Mouse (Mus musculus) spleen, embryonic (tissue): ENCODE measurements at regions not wholly inside any gene's neighbourhood (a gene's known extent, or its start where the extent isn't known, plus 50 kb on each side); places are given as distances from the start of the nearest gene placed in this dataset.

ENCODE experiments used
- CTCF ChIA-PET: fragments of 350-600 bp; sonication (Branson Sonifier 250); formaldehyde crosslinking; loops from one replicate; lab custom pipeline; 2022; lab: Charles Lee

GRCm38 (mm10) chr5:118967718-118968117, 407.2 kb downstream of the Med13l start:
- CTCF ChIA-PET, result no interaction called here

GRCm38 (mm10) chr5:118975147-118975546, 414.7 kb downstream of the Med13l start:
- CTCF ChIA-PET, result no interaction called here

DNA sequence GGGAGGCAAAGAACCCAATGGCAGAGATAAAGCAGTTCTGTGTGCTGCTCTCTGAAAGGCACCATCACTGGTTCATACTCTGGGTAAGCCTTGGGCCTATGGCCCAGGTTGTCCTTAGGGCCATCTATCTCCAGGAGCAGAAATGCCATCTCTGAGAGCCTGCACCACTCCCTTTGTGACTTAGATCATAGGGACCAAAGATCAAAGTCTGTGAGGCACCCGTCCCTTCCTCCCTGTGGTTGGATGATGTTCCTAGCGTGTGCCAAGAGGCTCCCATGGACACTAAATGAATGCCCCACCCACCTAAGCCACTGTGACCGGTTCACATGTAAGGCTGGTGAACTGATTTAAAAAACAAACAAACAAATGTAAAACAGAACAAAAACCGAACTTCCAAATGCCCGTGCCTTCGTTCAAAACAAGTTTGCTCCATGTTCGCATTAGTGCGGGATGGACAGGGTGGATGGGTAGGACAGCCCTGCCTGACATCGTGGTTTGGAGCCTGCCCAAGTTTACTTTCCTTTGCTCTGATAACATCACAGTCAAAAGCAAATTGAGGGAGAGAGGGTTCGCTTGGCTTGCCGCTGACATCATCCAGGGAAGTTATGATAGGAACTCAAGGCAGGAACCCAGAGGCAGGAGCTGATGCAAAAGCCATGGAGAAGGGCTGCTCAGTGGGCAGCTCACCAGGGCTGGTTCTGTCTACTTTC, 418.6 kb downstream of the Med13l start:
- CTCF ChIA-PET, result no interaction called here

GRCm38 (mm10) chr5:118981046-118981445, 420.6 kb downstream of the Med13l start:
- CTCF ChIA-PET, result no interaction called here

GRCm38 (mm10) chr5:118984251-118984650, 423.8 kb downstream of the Med13l start:
- CTCF ChIA-PET, result no interaction called here

GRCm38 (mm10) chr5:118984797-118985408, 424.4 kb downstream of the Med13l start:
- CTCF ChIA-PET, result no interaction called here

DNA sequence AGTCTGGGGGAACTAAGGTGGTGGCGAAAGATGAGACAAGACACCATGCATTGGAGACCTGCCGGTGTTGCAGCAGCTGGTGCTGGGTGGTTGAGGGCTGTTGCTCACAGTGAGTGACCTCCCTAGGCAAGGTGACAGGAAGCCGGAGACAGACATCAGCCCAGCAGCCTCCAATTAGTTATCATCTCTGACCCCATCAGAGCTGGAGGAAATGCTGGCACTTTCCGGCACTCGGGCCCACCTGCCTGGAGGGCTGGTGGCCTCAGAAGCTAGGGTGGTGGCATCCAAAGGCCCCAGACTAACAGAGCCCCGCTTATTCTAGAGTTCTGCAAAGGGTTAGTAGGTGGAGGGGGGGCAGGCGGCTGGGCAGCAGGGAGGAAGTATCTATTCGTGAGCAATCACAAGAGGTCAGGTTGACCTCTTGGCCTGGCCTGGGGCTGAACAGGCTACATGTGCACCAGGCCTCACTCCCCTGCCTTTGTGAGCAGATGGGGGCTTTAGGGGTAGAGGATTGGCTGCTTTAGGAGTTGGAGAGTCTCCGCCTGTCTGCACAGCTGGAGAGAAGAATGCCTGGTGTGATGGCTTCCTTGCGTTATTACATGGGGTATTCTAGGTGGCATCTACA, 427.0 kb downstream of the Med13l start:
- CTCF ChIA-PET, result no interaction called here

- CTCF ChIA-PET, result no interaction called here
Observed at GRCm38 (mm10) chr5:118999124-118999523, 438.6 kb downstream of the Med13l start.

DNA sequence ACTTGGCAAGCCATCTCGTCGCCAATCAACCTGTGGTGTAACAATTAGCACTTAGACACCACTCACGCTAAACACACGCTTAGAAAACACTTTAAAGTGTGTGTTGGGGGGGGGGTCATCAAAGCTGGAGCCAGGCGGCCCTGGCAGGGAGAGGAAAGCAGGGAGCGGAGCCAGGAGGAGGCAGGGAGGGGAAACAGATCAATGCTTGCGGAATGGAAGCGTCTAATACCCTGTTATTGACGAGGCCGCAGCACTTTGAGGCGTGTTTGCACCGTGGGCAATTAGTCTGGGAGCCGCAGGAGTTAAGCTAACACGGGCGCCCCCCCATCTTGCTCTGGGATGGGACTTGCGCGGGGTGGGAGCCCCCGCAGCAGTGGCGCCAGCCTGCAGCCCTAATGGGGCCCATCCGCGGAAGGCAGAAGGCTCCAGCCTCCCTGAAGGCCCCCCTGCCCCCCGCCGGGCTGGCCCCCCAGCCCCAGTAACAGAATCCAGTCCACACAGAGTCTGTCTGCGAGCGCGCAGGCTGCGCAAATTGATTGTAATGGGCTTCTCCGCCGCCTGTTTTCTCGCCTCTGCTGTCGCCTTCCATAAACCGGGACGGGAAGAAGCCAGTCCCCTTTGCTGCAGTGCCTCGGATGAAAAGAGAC, 445.5 kb downstream of the Med13l start:
- CTCF ChIA-PET, result no interaction called here

DNA sequence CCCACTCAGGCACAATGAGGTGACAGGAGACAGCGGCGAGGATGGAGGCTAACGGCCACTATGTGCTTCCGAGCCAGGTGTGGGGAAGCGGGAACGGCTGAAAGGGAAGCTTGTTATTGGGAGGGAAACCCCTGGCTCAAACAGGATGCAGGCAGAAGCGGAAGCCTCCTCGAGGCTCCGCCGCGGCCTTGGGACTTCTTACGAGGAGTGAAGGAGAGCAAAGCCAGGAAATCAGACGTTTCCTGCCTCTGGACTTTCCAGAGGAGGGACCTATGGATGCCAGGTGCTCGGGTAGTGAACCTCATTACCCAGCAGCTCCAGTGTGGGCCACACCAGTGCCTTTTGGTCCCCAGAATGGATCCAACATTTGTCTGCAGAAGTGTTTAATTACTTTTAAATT, 449.6 kb downstream of the Med13l start:
- CTCF ChIA-PET, result no interaction called here

- CTCF ChIA-PET, result no interaction called here
Observed at GRCm38 (mm10) chr5:119015181-119015580, 454.7 kb downstream of the Med13l start.

DNA sequence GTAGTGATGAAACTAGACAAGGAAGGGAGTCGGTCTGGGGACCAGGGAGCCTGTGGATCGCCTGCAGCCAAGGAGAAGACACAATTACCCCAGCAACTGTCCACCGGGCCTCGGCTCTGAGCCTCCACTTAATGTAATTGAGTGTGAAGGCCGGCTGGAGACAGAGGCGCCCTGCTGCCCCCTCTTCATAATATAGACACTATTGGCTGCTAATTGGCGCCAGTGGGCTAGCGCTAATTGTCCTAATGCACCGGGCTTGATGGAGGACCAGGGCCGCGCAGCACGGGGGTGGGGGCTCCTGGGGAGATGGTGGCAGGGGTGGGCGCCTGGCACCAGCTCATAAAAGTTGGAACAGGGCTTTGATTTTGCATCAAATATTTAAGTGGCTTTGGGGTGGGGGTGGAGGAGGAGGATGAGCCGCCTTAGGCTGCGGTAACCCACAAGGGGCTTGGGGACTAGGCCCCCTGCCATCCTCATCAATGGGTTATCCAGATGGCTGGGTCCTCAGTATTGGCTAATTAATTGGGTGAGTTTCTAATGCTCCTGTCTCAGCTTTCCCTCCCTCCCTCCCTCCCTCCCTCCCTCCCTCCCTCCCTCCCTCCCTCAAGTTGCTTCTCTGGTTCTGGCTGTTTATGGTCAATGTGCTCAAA, 455.3 kb downstream of the Med13l start:
- CTCF ChIA-PET, result no interaction called here

GRCm38 (mm10) chr5:119016420-119016819, 455.9 kb downstream of the Med13l start:
- CTCF ChIA-PET, result no interaction called here

- CTCF ChIA-PET, result no interaction called here
Observed at GRCm38 (mm10) chr5:119023947-119024346, 463.5 kb downstream of the Med13l start.

DNA sequence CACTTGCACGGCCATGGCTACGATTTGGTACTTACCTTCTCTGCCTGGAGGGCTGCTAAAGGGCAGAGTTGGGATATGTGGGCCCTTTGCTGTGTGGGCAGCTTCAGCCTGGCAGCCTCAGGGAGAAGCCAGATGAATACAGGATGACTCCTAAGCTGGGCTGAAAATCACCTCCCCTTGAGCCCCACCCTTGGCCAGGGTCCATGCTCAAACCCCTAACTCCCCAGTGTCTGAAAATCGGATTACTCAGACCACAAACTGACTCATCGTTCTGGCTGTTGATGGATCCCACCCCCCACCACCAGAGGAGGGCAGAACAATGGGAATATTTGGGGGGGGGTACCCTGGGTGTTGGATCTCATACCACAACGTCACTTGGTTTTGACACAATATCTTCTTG, 471.6 kb downstream of the Med13l start:
- CTCF ChIA-PET, result no interaction called here

GRCm38 (mm10) chr5:119044548-119044947, 484.1 kb downstream of the Med13l start:
- CTCF ChIA-PET, result no interaction called here

- CTCF ChIA-PET, result no interaction called here
Observed at GRCm38 (mm10) chr5:119047581-119047980, 487.1 kb downstream of the Med13l start.

- CTCF ChIA-PET, result no interaction called here
Observed at GRCm38 (mm10) chr5:119052354-119052996, 492.0 kb downstream of the Med13l start.

- CTCF ChIA-PET, result no interaction called here
Observed at GRCm38 (mm10) chr5:119053738-119054137, 493.3 kb downstream of the Med13l start.

DNA sequence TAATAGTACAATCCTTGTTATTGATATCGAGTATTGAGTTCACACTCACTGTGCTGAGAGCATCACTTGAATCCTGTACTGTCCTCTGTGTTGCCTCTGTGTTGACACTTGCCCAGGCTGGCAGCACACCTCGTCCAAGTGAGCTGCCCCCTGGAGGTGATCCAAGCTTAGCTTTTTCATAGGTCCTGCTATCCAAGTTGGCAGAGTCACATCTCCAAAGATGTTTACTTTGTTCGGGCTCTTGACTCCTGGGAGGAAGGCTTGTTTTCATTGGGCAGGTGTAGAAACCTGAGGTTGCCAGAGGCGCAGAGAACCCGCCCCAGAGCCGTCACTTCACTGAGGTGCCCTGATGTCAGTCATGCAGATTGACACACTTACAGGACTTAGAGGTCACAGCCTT, 493.9 kb downstream of the Med13l start:
- CTCF ChIA-PET, result no interaction called here

DNA sequence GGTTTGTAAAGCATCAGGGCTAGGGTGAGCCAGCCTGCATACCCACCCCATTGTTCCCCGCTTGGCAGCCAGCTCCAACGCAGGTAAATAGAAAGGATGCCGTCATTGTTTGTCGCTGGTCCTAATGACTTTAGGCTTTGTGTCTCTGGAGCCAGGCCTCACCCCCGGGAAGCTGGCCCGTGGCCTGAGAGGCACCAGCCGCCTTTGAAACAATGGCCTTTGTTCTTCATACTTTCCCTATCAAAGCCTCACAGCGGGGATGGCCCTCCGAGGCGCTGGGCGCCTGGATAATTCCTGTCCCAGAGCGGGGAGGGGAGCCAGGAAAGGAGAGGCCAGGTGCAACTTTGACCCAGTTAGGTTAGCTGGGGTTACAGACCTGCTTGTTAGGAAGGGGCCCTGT, 495.0 kb downstream of the Med13l start:
- CTCF ChIA-PET, result interaction anchor here (0.9 kb wide), 1 partner anchor 1245 kb away, joined by 9 read pairs; no protein-coding TSS in a partner anchor
